Mouse (Mus musculus) bone marrow macrophage, adult 2 months (primary cell): Measurements from ENCODE around the gene Olfr571.

Experiments used
- CTCF ChIP-seq: IDR thresholded peaks from 2 replicates; pipeline ENCODE4 v1.5.1; 2012; ENCODE audit warnings: low read depth, mild to moderate bottlenecking, low read length, moderate library complexity
- POLR2A ChIP-seq: IDR thresholded peaks from 2 replicates; pipeline ENCODE4 v1.6.1; 2012; ENCODE audit warnings: mild to moderate bottlenecking, low read depth, low read length, borderline replicate concordance

DNA sequence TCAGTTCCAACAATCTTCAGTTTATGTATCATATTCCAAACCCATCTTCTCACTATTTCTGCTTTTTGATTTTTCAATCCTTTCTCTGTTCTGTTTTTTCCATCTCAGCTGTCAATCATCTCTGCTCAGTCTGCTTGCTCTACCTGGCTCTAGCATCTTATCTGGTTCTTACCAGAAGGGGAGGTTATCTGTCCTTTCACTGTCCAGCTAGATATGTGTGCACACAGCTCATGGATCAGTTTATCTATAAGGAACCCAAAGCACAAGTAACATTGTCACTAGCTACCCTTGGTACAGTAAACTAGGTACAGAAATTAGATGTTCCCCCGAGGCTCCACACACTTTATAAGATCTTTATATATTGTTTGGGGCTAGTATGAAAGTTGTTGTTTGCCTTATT is 26.1 kb upstream of the Olfr571 start:
- TF ChIP-seq CTCF (no peak), POLR2A (no peak)
